Mouse (Mus musculus): ENCODE results near the gene Adh4. TPM values are rescaled to one million over a fixed set of nuclear protein-coding genes. Genes with fewer than 3 reads are reported as not detected.
"Not testable (repeated sequence)": the region's sequence is repeated elsewhere in the genome, so short reads cannot be mapped to it uniquely, and the experiment has no call there.

Gene Adh4
- 0.43 and 1.7 TPM in 2 replicates for total RNA-seq (2021)
- long read RNA-seq, transcript Adh4-201 (9 exons, 1,314 nt) = major isoform, 104 of 169 reads
- long read RNA-seq, partial matches to known transcripts = 10 of 169 reads
- long read RNA-seq, other reads (novel, unspliced or antisense) = 55 of 169 reads

DNA sequence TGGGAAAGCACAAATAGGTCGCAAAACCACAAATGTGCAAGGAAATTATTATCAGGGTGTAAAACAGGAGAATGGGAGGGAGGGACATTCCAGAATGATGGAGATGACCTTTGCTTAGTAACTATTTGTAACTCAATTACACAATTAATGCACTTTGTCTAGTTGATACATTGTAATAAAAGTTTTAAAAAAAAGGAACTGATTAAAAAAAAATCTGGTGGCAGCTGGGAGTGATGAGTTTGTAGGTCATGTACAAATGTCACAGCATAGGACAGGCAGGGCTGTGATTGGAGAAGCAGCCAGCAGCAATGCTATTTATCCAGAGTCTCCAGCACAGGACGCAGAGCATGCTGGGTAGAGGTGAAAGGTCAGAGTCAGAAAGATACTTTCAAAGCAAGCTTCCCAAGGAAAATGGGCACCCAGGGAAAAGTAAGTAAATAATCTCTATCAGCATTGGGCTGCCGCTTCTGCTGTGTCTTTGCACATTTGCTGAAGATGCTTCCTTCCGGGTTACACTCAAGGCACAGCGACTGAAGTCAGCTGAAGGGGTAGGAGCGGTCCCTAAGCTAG lies at the start of gene Adh4:
Gene Adh4 (plus strand): TSS at position 346 of the 570 bp plus-strand sequence.
- DNase-seq = no peak

DNA sequence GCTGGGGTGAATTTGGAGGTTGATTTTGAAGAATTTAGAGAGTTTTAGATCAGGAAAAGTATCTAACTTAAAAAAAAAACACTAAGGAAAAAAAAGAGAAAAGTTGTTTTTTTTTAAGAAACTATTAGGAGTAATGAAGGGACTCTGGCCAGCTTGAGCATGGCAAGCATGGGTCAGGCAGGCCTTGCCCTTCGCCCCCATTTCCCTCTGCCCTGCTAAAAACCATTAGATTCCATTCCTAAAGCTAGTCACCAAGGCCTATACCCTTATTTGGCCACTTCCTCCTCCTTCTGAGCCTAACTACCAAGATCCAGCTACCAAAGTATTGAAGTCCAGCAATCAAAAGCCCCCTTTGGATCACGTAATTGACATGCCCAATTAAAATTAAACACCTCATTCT lies 49.1 kb upstream of the Adh4 start:
- DNase-seq = no peak

DNA sequence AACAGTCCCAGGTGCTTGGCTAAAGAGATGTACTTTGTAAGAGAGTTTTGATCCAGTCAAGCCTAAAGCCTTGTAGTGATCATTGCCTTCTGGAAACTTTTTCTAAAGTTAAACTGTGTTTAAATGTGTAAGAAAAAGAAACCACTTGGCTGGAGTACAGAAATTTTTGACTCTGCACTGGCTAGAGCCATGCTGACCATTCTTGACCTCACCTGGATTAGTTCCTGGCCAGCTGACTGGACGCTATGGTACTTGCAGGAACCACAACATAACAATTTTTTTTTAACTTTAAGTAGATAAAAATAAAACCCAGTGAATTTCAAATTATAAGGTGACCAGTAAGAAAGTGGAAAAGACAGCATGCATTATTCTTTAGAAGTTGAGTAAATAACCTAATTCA lies 45.7 kb upstream of the Adh4 start:
- no peak for DNase-seq

DNA sequence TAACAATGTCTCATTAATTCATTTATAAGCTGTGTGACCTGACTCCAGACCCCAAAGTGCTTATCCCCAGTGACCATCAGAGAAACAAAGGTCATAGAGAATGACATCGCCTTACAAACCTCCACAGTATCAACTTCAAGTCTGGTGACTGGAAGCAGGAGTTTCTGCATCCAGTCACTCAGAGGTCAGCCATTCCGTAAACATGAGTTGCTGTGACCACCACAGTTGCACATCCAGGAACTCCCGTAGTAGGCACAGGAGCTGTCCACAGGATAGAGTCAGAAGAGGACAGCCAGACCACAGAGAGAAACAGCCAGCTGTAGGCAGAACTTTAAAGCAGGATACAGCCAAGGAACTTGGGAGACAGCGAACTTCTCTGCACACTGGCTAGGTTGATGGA lies 45.0 kb upstream of the Adh4 start:
- DNase-seq = not testable (repeated sequence)

DNA sequence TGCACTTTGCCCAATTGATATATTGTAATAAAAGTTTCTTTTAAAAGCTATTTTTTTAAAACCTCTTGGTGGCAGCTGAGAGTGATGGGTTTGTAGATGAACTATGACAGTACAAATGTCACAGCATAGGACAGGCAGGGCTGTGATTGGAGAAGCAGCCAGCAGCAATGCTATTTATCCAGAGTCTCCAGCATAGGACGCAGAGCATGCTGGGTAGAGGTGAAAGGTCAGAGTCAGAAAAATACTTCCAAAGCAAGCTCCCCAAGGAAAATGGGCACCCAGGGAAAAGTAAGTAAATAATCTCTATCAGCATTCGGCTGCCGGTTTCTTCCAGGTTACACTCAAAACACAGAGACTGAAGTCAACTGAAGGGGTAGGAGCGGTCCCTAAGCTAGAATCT lies 41.3 kb upstream of the Adh4 start:
- DNase-seq = no peak

DNA sequence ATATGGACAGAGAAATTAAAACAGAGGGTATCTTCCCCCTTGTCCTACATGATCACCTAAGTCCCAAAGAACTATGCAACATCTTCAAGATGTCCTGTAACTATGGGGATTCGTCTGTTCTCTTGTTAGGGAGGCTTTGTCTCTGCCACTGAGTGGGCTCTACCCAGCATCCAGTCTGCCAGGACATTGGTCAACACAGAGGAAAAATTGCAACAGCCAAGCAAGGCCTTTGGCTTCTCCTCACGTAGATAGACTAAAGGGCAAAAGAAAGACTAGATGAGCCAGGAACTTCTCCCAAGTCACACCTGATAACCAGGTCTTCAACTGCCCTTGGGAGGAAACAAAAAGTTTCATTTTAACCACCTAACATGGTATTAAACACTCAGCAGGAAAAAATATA lies 40.1 kb upstream of the Adh4 start:
- DNase-seq = no peak

DNA sequence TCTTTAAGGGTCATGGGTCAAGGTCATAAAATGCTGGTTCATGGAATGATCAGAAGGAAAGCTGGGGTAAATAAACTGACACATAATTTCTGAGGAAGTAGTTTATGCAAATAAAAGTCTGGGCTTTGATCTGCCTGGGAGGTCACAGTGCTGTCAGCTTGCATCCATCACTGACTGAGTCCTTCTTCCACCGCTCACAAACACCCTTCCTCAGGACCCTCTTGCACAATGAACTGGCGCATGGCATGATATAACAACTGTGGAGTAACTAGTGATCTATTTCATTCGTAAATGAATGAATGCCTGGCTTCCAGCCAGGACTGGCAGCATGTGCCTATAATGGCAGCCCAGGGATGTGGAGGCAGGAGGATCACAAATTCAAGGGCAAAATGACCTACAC lies 34.1 kb upstream of the Adh4 start:
- DNase-seq = no peak

DNA sequence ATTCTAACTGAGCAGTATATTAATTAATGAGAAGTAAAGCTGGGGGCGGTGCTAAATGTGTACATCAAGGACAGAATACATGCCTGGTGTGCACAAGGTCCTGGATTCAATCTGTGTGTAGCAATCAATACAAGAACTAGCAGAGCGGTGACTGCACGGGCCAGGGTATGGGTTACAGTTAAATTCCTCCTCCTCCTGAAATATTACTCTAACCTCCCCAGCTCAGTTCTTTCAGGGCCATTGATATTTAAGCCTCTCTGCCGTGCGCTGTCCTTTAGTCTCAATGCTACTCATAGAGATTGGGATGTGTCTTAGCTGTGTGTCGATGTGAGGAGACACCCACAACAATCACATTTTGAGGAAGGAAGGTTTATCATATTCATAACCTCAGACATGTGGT lies 28.1 kb upstream of the Adh4 start:
- DNase-seq = no peak

DNA sequence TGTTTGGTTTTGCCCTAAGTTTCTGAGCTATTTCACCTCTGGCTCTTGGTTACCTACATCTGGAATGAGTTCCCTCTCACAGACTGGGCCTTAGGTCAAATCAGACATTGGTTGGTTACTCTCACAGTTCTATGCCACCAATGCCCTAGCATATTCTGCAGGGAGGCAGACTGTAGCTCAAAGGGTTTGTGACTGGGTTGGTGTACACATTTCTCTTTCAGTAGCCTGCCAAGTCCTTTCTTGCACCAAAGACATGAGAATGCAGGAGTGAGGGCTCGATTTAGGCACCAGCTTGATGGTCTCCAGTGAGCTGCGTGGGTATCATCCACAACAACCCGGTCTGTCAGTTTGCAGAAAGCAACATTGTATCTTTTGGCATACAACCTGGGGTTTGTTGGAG lies 10.4 kb upstream of the Adh4 start:
- no peak for DNase-seq

DNA sequence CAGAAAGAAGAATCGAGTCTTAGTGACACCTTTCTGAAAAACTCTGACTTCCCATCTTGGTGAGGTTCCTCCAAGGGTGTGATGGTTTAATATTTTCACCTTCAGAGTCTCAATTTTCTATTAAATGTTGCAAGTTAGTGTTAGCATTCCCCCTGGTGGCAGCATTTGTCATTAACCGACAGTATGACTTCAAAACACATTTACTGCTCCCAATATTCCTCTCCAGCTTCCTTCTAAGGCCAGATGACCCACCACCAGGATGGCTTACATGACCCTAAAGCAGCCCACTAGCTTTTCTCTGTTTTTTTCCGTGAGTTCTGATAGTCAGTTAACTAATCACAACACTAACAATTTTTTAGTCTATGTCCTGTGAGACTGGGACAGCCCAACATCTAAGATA lies 9.9 kb upstream of the Adh4 start:
- peak; percentile 50 for DNase-seq

DNA sequence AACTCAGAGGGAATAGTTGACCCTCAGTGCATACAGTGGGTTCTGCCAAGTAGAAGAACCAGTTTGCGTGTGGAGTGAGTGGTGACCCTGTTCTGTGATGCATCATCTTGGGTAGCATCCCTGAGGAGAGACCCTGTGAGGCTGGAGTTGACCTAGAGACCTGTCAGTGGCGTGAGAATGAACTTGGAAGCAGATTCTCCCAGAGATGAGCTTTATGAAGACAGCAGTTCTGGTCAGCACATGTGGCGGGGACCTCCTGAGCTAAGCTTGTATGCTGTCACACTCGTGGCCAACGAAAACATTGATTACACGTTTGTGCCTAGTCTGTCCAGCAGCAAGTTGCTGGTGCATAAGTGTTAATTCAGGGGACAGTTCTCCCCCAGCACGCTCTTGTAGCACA lies 9.4 kb upstream of the Adh4 start:
- no peak for DNase-seq

DNA sequence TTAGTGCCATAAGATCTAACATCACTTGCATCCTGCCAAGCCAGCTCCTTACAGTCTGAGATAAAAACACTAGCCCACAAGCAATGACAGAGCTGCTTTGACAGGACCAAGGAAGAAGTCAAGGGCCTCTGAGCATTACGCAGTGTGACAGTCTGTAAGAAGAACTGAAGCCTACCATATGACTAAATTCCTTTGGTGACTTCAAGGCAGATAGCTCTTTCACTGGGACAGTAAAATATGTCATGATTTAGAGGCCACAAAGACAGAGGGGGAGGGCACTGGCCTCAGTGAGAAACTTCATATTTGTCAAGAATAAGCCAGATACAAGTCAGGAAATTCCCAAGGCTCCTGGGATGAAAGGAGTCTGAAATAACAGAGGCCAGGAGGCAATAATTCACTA lies 7.3 kb upstream of the Adh4 start:
- no peak for DNase-seq

DNA sequence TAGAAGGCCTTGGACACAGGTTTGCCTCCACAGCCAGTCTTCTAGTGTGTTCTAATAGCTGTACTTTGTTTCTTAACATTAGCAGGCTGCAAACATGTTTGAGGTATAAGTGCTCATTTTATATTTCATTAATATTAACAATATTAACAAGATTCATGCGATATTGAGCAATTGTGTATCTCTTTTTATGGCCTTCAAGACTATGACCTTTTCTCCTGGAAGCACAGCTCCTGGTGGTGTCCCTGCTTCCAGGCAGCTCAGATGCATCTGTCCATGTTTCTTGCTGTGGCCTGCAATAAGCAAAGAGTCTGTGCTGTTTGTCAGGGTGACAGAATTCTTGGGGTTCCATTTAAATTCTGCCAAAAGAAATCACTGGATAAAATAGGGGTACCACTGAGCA lies 5.7 kb upstream of the Adh4 start:
- DNase-seq = no peak

DNA sequence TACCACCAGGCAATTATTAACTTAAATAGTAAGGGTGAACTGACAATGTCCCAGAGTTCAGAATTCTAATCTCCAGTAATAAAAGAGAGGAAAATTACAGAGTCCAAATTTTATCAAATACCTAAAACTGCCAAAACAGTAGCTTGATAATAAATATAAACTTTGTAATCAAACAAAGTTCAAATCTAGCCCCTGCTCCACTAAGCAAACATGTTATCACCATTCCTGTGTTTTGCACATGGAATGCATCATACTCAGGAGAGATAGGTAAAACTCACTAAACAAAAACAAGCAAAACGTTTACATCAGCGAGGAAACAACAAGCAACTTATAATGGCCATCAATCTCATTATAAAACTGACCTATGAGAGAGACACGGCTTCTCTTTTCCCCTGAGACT lies 5.1 kb upstream of the Adh4 start:
- no peak for DNase-seq

DNA sequence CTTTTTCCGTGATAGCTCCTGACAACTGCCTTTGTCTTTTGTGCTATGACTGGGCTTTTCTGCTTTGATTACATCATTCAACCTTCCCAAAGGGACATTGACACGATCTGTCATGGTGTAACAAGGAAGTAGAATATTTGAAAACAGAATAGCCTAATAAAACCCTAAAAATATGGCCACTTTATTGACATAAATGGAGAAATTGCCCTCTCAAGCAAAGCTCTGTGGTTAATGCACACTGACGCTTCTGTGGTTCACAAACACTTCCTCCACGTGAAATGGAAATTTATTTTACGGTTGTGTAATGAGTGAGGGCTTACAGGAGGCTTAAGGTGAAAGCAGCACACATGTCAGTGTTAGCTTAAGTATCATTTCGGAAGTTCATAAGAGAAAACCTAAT lies 4.1 kb downstream of the Adh4 start:
- DNase-seq = no peak

DNA sequence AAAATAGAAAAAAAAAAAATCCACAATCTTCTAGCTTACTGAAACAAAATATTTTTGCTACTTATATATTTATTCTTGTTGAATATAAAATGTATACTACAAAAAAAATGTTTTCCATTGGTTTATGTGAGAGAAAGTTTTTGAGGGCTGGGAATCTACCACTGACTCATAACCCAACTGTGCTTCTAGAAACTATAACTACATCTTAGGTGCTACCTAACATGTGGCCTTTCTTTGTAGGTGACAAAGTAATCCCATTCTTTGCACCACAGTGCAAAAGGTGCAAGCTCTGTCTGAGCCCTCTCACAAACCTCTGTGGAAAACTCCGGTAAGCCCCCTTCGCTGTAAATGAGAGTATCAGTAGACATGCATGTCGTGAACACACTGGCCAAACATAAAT lies 5.1 kb downstream of the Adh4 start:
- no peak for DNase-seq

DNA sequence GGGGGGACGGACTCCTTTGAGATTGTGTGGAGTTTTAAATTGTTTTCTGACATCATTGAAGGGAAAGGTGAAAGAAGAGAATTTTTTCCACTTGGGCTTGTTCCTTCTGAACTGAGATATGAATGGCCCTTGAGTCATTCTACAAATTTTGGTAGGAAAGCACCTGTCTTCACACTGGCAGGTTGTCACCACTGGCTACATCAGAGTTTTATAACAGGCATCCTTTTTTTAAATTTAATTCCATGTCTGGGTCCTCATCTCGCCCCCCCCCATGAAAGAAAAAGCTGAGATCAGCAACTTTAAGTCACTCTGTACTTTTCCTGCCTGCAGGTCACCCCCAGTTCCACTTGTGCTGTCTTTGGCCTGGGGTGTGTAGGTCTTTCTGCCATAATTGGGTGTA lies 8.4 kb downstream of the Adh4 start:
- no peak for DNase-seq

DNA sequence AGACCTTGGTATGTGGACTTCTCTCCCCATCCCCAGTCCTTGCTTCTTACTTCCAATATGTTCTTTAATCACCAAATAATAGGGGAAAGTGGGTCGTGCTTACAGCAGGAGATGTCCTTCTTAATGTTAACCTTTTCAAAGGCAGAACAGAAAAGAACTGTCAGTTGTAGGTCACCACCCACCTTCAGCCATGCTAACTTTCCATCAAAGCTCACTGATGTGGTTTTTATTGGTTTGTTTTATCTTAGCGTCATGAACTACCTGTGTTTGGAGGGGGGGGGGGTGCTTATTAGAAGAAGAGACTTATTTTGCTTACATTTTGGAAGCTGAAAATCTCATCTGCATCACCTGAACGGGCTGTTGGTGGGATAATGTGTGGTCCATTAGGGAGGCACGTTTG lies 9.0 kb downstream of the Adh4 start:
- DNase-seq = no peak

DNA sequence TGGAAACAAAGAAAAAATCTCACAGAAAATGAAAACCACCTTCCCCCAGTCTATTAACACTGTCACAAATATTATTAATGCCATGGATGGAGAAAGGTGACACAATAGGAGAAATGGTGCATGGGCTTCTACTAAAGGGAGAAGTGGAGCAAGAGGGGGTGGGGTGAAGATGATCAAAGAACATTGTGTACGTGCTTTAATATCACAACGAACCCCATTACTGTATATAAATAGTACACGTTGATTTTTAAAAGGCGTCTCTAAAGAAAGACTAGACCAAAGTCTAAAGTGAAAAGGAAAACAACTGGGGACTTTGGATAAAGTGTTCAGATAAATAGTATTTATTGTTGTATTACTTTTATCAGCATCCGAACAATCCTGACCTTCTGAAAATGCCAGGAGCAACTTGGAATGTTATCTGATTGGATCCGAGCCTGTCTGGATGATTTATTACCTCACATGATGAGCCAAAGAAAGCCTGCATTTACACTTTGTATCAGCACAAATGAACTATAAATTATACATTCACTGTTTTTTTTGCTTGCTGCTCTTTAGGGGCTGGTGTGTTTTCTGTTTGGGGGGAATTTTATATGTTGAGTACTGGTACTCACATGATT lies 15.2 kb downstream of the Adh4 start:
- no peak for DNase-seq

DNA sequence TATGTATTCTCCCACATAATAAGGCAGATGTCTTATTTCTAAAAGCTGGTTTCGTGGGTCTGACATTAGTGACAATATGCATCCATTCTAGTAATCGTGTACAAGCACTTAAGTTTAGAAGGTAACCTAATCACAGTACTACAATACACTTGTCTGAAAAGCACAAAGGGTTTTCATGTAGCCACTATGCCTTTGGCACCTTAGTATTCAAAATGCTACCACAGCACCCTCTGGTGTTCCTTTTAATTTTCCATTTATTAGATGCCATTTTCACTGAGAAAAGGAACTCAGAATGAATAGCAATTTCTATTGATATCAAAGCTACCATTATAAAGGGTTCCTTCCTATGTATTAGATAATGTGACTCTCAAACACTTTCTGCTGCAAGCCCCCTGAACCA lies 16.6 kb downstream of the Adh4 start:
- no peak for DNase-seq

DNA sequence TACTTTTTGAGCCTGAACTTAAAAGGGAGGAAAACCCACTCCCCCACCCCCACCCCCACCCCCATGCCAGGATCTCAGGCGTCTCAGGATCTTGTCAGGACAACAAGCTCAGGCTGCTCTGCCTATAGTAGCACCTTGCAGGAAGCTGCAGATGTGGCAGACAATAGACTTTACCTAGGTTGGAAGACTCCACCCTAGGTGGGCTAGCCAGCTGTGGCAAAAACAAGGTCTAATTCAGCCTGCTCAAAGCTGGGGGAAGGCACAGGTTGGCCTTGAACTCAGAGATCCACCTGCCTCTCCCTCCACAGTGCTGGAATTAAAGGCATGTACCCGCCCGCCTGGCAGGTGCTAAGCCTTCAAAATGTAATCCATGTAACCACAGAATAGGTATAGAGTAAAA lies 23.4 kb downstream of the Adh4 start:
- DNase-seq = no peak

DNA sequence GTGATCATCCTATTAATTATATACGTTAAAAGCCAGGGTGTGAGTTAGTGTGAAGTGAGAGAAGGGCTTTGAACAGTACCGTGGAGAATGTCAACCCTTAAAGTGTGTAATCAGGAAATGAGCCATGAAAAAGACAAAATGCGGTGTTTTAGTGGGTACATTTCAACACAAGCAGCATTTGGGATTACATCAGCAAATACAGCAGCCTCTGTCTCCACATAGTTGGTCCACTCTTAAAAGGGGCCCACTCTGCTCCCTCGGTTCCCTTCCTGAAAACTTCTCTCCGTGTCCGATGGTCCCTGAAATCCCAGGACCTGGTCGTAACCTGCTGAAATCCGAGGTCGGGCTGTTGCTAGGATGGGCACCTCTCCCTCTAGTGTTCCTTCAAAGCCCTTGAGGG lies 26.9 kb downstream of the Adh4 start:
- DNase-seq = no peak

DNA sequence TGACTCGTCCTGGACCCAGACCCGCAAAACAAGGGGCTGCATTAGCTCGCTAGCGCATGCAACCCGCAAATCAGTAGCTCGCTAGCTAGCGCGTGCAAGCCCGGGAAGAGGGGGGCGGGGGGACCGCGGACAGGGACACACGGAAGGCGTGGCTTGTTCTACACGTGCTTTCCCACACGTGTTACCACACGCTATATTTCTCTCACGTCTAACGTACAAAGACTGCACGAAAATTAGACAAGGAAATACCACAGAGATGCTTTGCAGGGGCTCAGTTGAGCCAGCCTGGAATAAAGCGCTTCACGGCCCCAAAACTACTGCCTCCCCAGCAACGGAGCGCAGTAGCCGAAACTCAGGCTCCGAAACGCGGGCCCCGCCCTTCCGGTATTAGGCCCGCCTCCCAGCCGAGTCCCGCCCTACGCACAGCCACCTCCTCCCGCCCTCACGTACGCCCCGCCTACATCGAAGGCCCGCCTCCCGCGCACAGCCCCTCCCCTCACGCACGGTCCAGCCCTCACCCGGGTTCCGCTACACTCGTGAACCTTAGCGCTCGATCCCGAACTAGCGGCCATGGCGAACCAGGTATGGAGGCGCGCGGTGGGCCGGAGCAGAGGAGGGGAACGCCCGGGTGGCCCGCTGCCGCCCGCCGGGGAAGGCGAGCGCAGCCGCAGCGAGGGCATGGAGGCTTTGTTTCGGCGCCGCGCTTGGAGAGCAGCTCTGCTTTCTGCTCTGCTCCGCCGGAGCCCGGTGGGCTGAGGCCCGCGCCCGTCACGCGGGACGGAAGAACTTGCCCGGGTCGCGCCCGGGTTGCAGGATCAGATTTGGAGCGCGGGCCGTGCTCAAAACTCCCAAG lies 27.6 kb downstream of the Adh4 start, which contains the start of gene Adh5:
Gene Adh5 (plus strand): TSS at position 482 of the 853 bp plus-strand sequence.
- DNase-seq = peak; percentile 92

DNA sequence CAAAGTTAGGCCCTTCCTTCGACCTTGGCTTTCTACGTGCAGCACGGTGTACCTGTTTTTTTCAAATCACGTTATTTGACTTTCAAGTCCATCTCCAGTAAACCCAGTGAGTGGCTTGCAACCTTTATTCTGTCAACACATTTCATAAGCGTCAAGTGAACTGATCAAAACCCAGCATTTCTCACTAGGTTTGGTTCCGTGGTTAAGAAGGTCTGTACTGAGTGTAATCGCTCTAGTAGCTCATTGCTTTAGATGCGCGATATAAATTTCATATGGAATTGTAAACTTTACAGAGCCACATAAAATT lies 28.2 kb downstream of the Adh4 start:
- no peak for DNase-seq

Data from adrenal gland, postnatal 25 days (tissue).